8 mouse cellular contexts compared by ENCODE assay signal in the genomic region with DNA sequence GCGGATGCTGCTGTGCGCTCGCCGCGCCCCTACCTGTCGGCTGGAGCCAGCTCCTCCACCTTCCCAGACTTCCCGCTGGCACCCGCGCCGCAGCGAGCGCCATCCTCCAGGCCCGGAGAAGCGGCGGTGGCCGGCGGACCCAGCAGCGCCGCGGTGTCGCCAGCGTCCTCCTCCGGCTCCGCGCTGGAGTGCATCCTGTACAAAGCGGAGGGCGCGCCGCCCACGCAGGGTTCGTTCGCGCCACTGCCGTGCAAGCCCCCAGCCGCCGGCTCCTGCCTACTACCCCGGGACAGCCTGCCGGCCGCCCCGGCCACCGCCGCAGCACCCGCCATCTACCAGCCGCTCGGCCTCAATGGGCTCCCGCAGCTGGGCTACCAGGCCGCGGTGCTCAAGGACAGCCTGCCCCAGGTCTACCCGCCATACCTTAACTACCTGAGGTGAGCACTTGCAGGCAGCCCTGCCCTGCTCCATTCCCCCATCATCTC. TPM values are rescaled to one million over a fixed set of nuclear protein-coding genes. Genes with fewer than 3 reads are reported as not detected.
DNase-seq lines count a peak whose midpoint lies in the region; ATAC-seq and TF ChIP-seq lines count a peak whose summit lies in the region.

No protein-coding gene starts in this region.

- TF ChIP-seq CTCF in intestine, postnatal 0 days (IDR thresholded peaks at IDR 0.05; ENCODE audit: low read depth), result no peak

- no peaks in the 10 kb centered on the region for H3K9me3 ChIP-seq in forebrain, embryonic 16.5 days (ENCODE audit: control insufficient read depth, low read length)
- no peaks in the 10 kb centered on the region for H3K9me3 ChIP-seq in intestine, postnatal 0 days (ENCODE audit: control insufficient read depth)
- 0 out of 2 replicates have a peak, but pooled peaks cover 3% of the 10 kb centered on the region for H3K9me3 ChIP-seq in limb, embryonic 11.5 days (ENCODE audit: control insufficient read depth, low read length)
- H3K9me3 ChIP-seq in midbrain, embryonic 12.5 days, result no peaks in the 10 kb centered on the region
- no peaks in the 10 kb centered on the region for H3K9me3 ChIP-seq in stomach, embryonic 16.5 days (replicated peaks; ENCODE audit: control insufficient read depth, low read length)

- H3K36me3 ChIP-seq in forebrain, embryonic 16.5 days (ENCODE audit: control insufficient read depth, insufficient read depth), result no peaks in the 10 kb centered on the region
- H3K36me3 ChIP-seq in intestine, postnatal 0 days (ENCODE audit: control insufficient read depth, insufficient read depth), result no peaks in the 10 kb centered on the region
- no peaks in the 10 kb centered on the region for H3K36me3 ChIP-seq in limb, embryonic 11.5 days (ENCODE audit: control insufficient read depth, insufficient read depth, low read length)
- H3K36me3 ChIP-seq in midbrain, embryonic 12.5 days, result no peaks in the 10 kb centered on the region
- H3K36me3 ChIP-seq in stomach, embryonic 16.5 days (ENCODE audit: control insufficient read depth, insufficient read depth, low read length), result no peaks in the 10 kb centered on the region

- ATAC-seq in forebrain, embryonic 16.5 days, result peak; percentile 80
- ATAC-seq in intestine, postnatal 0 days, result peak; percentile 36
- peak; percentile 42; the same call in 1 of the 2 replicates for ATAC-seq in limb, embryonic 11.5 days (ENCODE audit: insufficient number of reproducible peaks, low FRiP score, low TSS enrichment, low read depth)
- ATAC-seq in midbrain, embryonic 12.5 days (ENCODE audit: low FRiP score, low read depth), result peak; percentile 79
- ATAC-seq in stomach, embryonic 16.5 days (ENCODE audit: insufficient read depth, low FRiP score), result no peak

- H3K27me3 ChIP-seq in forebrain, embryonic 16.5 days (replicated peaks; ENCODE audit: control insufficient read depth, insufficient read depth, low read length), result peaks cover 15% of the 10 kb centered on the region
- peaks cover 33% of the 10 kb centered on the region for H3K27me3 ChIP-seq in intestine, postnatal 0 days (replicated peaks; ENCODE audit: control insufficient read depth, insufficient read depth, low read length)
- H3K27me3 ChIP-seq in limb, embryonic 11.5 days (ENCODE audit: control insufficient read depth, insufficient read depth, low read length), result peaks cover 37% of the 10 kb centered on the region
- peaks cover 49% of the 10 kb centered on the region for H3K27me3 ChIP-seq in midbrain, embryonic 12.5 days
- peaks cover 24% of the 10 kb centered on the region for H3K27me3 ChIP-seq in stomach, embryonic 16.5 days (ENCODE audit: control insufficient read depth, insufficient read depth, low read length)

- H3K4me1 ChIP-seq in forebrain, embryonic 16.5 days (replicated peaks; ENCODE audit: control insufficient read depth, insufficient read depth, low read length), result peaks cover 20% of the 10 kb centered on the region
- peaks cover 7% of the 10 kb centered on the region; the same call in 1 of the 2 replicates for H3K4me1 ChIP-seq in intestine, postnatal 0 days (replicated peaks; ENCODE audit: control insufficient read depth, insufficient read depth, low read length)
- peaks cover 4% of the 10 kb centered on the region; the same call in 1 of the 2 replicates for H3K4me1 ChIP-seq in limb, embryonic 11.5 days (ENCODE audit: control insufficient read depth, insufficient read depth, low read length)
- H3K4me1 ChIP-seq in midbrain, embryonic 12.5 days, result peaks cover 18% of the 10 kb centered on the region
- H3K4me1 ChIP-seq in stomach, embryonic 16.5 days (ENCODE audit: control insufficient read depth, insufficient read depth, low read length), result peaks cover 17% of the 10 kb centered on the region

- H3K4me3 ChIP-seq in forebrain, embryonic 16.5 days (replicated peaks; ENCODE audit: low read length), result peak overlapping the region; percentile 75
- peak overlapping the region; percentile 48 for H3K4me3 ChIP-seq in intestine, postnatal 0 days (ENCODE audit: low read depth, low read length)
- H3K4me3 ChIP-seq in limb, embryonic 11.5 days (ENCODE audit: low read depth, low read length), result peak overlapping the region; percentile 52
- H3K4me3 ChIP-seq in midbrain, embryonic 12.5 days, result peak overlapping the region; percentile 68
- peak overlapping the region; percentile 58 for H3K4me3 ChIP-seq in stomach, embryonic 16.5 days (replicated peaks; ENCODE audit: low read length)

- no peak overlapping the region; the same call in 1 of the 2 replicates for H3K27ac ChIP-seq in forebrain, embryonic 16.5 days (ENCODE audit: low read length)
- H3K27ac ChIP-seq in intestine, postnatal 0 days (ENCODE audit: low read depth, low read length), result no peak overlapping the region
- H3K27ac ChIP-seq in limb, embryonic 11.5 days (replicated peaks; ENCODE audit: low read depth, low read length), result no peak overlapping the region
- 0 out of 2 replicates have a peak overlapping the region, but pooled peaks have one; percentile 15 for H3K27ac ChIP-seq in midbrain, embryonic 12.5 days (replicated peaks)
- H3K27ac ChIP-seq in stomach, embryonic 16.5 days (ENCODE audit: low read length), result no peak overlapping the region

- H3K4me2 ChIP-seq in forebrain, embryonic 16.5 days (ENCODE audit: low read length), result peak overlapping the region; percentile 98
- H3K4me2 ChIP-seq in intestine, postnatal 0 days (replicated peaks; ENCODE audit: low read depth), result peak overlapping the region; percentile 85
- peak overlapping the region; percentile 90 for H3K4me2 ChIP-seq in limb, embryonic 11.5 days (ENCODE audit: low read depth, severe bottlenecking)
- peak overlapping the region; percentile 97 for H3K4me2 ChIP-seq in midbrain, embryonic 12.5 days (replicated peaks)
- H3K4me2 ChIP-seq in stomach, embryonic 16.5 days (ENCODE audit: low read depth, low read length), result peak overlapping the region; percentile 91

- peak overlapping the region; percentile 71 for H3K9ac ChIP-seq in forebrain, embryonic 16.5 days (replicated peaks; ENCODE audit: low read depth, low read length)
- no peak overlapping the region for H3K9ac ChIP-seq in intestine, postnatal 0 days (ENCODE audit: low read depth, low read length)
- peak overlapping the region; percentile 58 for H3K9ac ChIP-seq in limb, embryonic 11.5 days (ENCODE audit: low read length)
- H3K9ac ChIP-seq in midbrain, embryonic 12.5 days (replicated peaks), result peak overlapping the region; percentile 64
- H3K9ac ChIP-seq in stomach, embryonic 16.5 days (ENCODE audit: low read length), result peak overlapping the region; percentile 61

- WGBS in forebrain, embryonic 16.5 days, result under 1% methylated on average over 48 of the region's 49 CpGs
- WGBS in intestine, postnatal 0 days, result 1% methylated on average over 49 of the region's 49 CpGs
- under 1% methylated on average over 45 of the region's 49 CpGs for WGBS in limb, embryonic 11.5 days
- under 1% methylated on average over 37 of the region's 49 CpGs for WGBS in midbrain, embryonic 12.5 days
- WGBS in stomach, embryonic 16.5 days, result under 1% methylated on average over 44 of the region's 49 CpGs

- DNase-seq in adrenal gland, adult 2 months, result peak; percentile 29
- DNase-seq in adrenal gland, adult 8-10 months, result no peak
- DNase-seq in cerebellum, adult 18-20 months, result peak; percentile 36 to 62
- no peak for DNase-seq in limb, embryonic 11.5 days (ENCODE audit: low spot score)

RNA-seq across cellular contexts. Expression of a gene that starts 2.1 kb away (rescaled TPM):
- total RNA-seq in adrenal gland, adult 2 months (2021), result under 1 TPM; 0.14 to 0.38 TPM
- 0.29 and 0.35 TPM in 2 replicates for polyA plus RNA-seq in adrenal gland, adult 2 months (2012; rRNA removed)
- total RNA-seq in adrenal gland, adult 8-10 months (2022), result 1 to 10 TPM in 1 of 4 experiments, under 1 TPM in 3; 0.31 to 1.0 (median 0.56) TPM
- 1.5 and 2.3 TPM in 2 replicates for polyA plus RNA-seq in forebrain, embryonic 16.5 days (2015; fragmentation: Nextera tagmentation; extraction: Ambion mirVana)
- 0.21 and 0.26 TPM in 2 replicates for polyA plus RNA-seq in intestine, postnatal 0 days (2015; fragmentation: Nextera tagmentation; extraction: Ambion mirVana)
- 0.15 and 0.34 TPM in 2 replicates for polyA plus RNA-seq in limb, embryonic 11.5 days (2014; fragmentation: Nextera tagmentation; extraction: Ambion mirVana)
- 0.42 and 0.48 TPM in 2 replicates for polyA plus RNA-seq in midbrain, embryonic 12.5 days (2016; fragmentation: Nextera tagmentation; extraction: Ambion mirVana)
- 0.22 and 0.32 TPM in 2 replicates for polyA plus RNA-seq in stomach, embryonic 16.5 days (2015; fragmentation: Nextera tagmentation; extraction: Ambion mirVana)

Comparison
In these comparisons a context has a peak if more than half of its experiments do, and no peak if none do; other contexts are left out.
1. DNase-seq: peak in adrenal gland, adult 2 months (single experiment) and cerebellum, adult 18-20 months (2 of 2); none in adrenal gland, adult 8-10 months (single experiment) and limb, embryonic 11.5 days (single experiment).
2. Peak in every context shown above with its lines, with median percentiles within 50 percentile points of each other: H3K4me2 ChIP-seq and H3K4me3 ChIP-seq.